Mouse (Mus musculus): ENCODE data around the gene Btnl9. TPM values are rescaled to one million over a fixed set of nuclear protein-coding genes. Genes with fewer than 3 reads are reported as not detected.

Gene Btnl9
- 2.1 and 4.9 TPM in 2 replicates for polyA plus RNA-seq (2011; ENCODE audit: insufficient read depth, insufficient read length, low replicate concordance, missing spikeins)

DNA sequence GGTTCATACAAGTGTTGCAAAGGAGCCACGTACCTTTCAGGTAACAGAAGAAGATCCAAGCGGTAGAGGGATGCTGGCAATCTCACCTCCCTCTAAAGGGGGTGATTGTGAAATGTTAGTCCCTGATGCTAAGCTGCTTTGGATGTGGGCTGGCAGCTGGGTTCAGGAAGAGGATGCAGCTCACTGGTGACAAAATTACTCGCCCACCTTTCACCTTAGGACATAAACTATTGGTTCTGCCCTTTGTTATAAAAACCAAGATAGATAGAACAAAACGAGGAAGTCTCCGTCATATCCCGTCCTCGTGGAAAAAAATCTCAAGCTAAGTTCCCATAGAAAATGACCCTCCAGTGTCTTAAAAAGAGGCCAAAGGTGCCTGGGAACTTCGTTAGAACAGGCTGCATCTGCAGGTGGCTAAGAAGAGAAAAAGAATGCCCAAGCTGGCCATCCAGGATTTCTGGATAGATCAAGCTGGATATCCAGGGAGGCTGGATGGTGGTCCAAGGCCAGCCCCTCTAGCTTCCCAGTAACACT, at the start of gene Btnl9:
Btnl9 (minus strand) TSS at position 205 of the 534 bp plus-strand sequence.
- no peak for TF ChIP-seq POLR2A (IDR thresholded peaks at IDR 0.05; ENCODE audit: borderline replicate concordance, control insufficient read depth, low read depth, low read length)
- WGBS, result 56% methylated on average over 8 of the region's 8 CpGs
- H3K27ac ChIP-seq (ENCODE audit: control insufficient read depth, insufficient read depth, low read depth, low read length, poor library complexity), result no peak within 1 kb of the TSS
- H3K4me3 ChIP-seq (replicated peaks; ENCODE audit: control insufficient read depth, low read depth, low read length), result no peak within 1 kb of the TSS
- no peaks in the 10 kb centered on the region for H3K4me1 ChIP-seq (ENCODE audit: control insufficient read depth, insufficient read depth, low read length)

DNA sequence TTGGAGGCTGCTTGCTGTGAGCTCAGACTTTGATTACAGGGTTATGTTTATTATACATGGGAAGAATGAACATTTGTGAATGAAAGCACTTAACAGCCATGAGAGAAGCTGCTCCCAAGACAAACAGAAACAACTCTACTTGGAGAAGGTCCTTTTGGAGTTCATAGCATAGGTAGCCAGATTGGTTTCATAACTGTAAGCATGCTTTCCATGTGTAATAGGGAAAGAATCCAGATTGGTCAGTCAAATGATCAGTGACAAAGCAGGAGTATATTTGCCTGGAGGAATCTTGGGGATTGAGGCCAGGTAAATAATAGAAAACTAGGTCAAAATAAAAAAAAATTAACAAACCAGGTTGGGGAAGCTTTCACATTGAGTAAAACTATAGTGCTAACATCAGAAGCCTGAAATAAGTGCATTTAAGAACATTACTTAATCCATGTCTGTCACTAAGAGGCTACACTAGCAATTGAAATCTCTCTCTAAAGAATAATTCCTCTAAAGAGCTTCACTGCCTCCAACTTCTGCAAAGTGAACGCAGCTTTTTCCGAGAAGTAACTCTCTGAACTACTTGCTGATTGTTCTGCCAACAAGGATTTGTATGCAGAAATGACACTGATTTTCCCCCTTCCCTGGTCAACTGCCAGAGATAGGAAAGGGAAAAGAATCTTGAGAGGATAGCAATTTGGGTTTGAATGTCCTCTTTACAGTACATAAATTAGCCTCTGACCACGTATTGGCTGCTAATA, 48.7 kb upstream of the Btnl9 start:
- Histone ChIP-seq H3K27ac (ENCODE audit: control insufficient read depth, insufficient read depth, low read depth, low read length, poor library complexity) (no peak overlapping the region), H3K4me1 (ENCODE audit: control insufficient read depth, insufficient read depth, low read length) (no peaks in the 10 kb centered on the region), H3K4me3 (replicated peaks; ENCODE audit: control insufficient read depth, low read depth, low read length) (no peak overlapping the region)
- TF ChIP-seq CTCF (IDR thresholded peaks at IDR 0.05; ENCODE audit: control insufficient read depth, insufficient read depth, low read length) (no peak), POLR2A (IDR thresholded peaks at IDR 0.05; ENCODE audit: borderline replicate concordance, control insufficient read depth, low read depth, low read length) (no peak)
- 41% methylated on average over 3 of the region's 3 CpGs for WGBS

DNA sequence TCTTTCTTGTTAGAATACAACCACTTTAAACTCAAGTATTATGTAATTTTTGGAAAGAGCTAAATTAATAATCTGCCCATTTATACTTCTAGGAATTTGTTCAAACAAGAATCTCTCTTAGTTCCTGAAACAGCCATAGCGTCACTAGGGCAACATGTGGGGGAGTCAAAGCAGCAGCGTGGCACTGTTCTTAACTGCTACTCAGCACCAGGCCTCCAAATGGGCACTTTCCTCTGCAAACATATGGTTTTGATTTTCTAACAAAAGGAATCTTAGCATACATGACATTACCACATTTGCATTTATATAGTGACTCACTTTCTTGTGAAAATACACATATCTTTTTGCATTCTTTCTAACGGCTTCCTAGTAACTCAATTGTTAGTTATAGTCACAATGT, 45.8 kb upstream of the Btnl9 start:
- WGBS, result 72% methylated on average over 3 of the region's 3 CpGs
- H3K4me3 ChIP-seq (replicated peaks; ENCODE audit: control insufficient read depth, low read depth, low read length), result no peak overlapping the region
- H3K27ac ChIP-seq (ENCODE audit: control insufficient read depth, insufficient read depth, low read depth, low read length, poor library complexity), result no peak overlapping the region
- no peak for TF ChIP-seq CTCF (IDR thresholded peaks at IDR 0.05; ENCODE audit: control insufficient read depth, insufficient read depth, low read length)
- TF ChIP-seq POLR2A (IDR thresholded peaks at IDR 0.05; ENCODE audit: borderline replicate concordance, control insufficient read depth, low read depth, low read length), result no peak
- H3K4me1 ChIP-seq (ENCODE audit: control insufficient read depth, insufficient read depth, low read length), result no peaks in the 10 kb centered on the region

DNA sequence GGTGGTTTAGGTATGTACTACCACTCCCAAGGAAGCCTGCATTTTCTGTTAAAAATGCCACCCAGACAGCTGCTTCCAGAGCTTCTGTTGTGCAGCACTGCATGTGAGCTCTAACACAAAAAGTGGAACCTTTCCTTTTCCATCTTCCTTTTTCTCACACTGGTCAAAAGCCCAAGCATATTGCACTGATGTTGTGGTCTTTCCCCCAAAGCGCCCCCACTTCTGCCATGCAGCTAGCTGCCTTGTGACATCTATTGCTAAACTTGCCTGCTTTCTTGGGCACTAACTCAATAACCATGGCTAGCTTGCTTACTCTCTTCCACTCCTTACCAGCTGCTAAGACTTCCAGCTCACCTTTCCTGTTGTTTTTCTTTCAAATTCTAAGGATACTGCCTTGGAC, 37.5 kb upstream of the Btnl9 start:
- no peak for TF ChIP-seq CTCF (IDR thresholded peaks at IDR 0.05; ENCODE audit: control insufficient read depth, insufficient read depth, low read length)
- TF ChIP-seq POLR2A (IDR thresholded peaks at IDR 0.05; ENCODE audit: borderline replicate concordance, control insufficient read depth, low read depth, low read length), result no peak
- whole genome bisulfite sequencing, result 17% methylated on average over 1 of the region's 1 CpGs
- Histone ChIP-seq H3K4me3 (replicated peaks; ENCODE audit: control insufficient read depth, low read depth, low read length) (no peak overlapping the region), H3K4me1 (ENCODE audit: control insufficient read depth, insufficient read depth, low read length) (no peaks in the 10 kb centered on the region; the same call in 1 of the 2 replicates), H3K27ac (ENCODE audit: control insufficient read depth, insufficient read depth, low read depth, low read length, poor library complexity) (no peak overlapping the region)

DNA sequence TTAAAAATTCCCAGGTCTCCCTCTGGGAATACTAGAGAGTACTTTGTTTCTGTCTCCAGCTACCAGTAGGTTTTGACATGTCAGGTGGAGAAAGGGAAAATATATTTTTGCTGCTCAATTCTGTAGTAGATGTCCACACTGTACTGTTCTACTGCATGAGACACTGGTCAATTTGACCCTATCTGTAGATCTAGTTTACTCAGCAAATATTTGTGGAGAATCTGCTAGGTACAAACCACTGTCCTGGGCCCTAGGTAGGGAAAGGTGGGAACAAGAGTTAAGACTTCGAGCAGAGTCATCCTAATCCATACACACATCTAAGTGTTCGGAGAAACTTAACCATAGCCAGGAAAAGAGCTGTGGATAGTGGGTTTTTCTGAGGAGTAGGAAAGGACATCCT, 32.3 kb upstream of the Btnl9 start:
- H3K4me1 ChIP-seq (ENCODE audit: control insufficient read depth, insufficient read depth, low read length), result no peaks in the 10 kb centered on the region; the same call in 1 of the 2 replicates
- 91% methylated on average over 2 of the region's 2 CpGs for WGBS
- TF ChIP-seq CTCF (IDR thresholded peaks at IDR 0.05; ENCODE audit: control insufficient read depth, insufficient read depth, low read length) (no peak), POLR2A (IDR thresholded peaks at IDR 0.05; ENCODE audit: borderline replicate concordance, control insufficient read depth, low read depth, low read length) (no peak)
- no peak overlapping the region for H3K27ac ChIP-seq (ENCODE audit: control insufficient read depth, insufficient read depth, low read depth, low read length, poor library complexity)
- no peak overlapping the region for H3K4me3 ChIP-seq (replicated peaks; ENCODE audit: control insufficient read depth, low read depth, low read length)

DNA sequence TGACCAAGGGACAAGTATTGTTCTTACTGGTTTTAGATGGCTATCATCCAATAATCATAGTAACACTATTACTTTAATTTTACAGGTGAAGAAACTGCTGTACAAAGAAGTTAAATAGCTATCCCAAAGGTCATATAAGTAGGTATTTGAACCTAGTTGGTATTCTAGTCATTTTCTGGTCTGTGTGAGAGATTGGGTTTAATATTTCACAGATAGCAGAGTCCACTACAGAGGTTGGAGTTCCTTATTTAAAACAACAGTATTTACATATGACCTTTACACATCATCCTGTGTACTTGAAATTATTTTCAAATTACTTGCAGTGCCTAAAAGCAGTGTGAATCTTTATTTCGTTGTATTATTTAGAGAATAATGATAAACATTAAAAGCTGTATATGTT, 26.5 kb upstream of the Btnl9 start:
- Histone ChIP-seq H3K4me1 (ENCODE audit: control insufficient read depth, insufficient read depth, low read length) (peaks cover under 1% of the 10 kb centered on the region; the same call in 1 of the 2 replicates), H3K4me3 (replicated peaks; ENCODE audit: control insufficient read depth, low read depth, low read length) (no peak overlapping the region), H3K27ac (ENCODE audit: control insufficient read depth, insufficient read depth, low read depth, low read length, poor library complexity) (no peak overlapping the region)
- TF ChIP-seq CTCF (IDR thresholded peaks at IDR 0.05; ENCODE audit: control insufficient read depth, insufficient read depth, low read length) (no peak), POLR2A (IDR thresholded peaks at IDR 0.05; ENCODE audit: borderline replicate concordance, control insufficient read depth, low read depth, low read length) (no peak)
- WGBS, result 90% methylated on average over 1 of the region's 1 CpGs

DNA sequence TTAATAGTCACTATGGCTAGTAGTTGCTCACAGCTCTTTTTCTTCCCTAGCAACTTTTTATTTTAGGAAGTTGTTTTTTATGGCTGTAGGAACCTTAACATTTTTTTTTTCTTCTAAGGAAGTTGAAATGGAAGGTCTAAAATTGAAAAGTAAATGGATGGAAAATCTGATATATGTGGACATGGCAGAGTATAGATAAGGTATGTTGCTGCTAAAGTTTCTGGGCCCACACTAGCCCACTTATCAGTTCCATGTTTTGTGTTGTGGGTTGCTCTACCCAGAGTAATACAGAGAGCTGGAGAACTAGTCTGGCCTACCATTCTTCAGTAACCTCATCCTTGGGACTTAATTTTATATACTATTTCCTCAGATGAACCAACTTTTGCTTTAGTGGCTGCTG, 25.6 kb upstream of the Btnl9 start:
- H3K4me1 ChIP-seq (ENCODE audit: control insufficient read depth, insufficient read depth, low read length), result peaks cover 1% of the 10 kb centered on the region; the same call in 1 of the 2 replicates
- H3K4me3 ChIP-seq (replicated peaks; ENCODE audit: control insufficient read depth, low read depth, low read length), result no peak overlapping the region
- no peak for TF ChIP-seq CTCF (IDR thresholded peaks at IDR 0.05; ENCODE audit: control insufficient read depth, insufficient read depth, low read length)
- no peak overlapping the region for H3K27ac ChIP-seq (ENCODE audit: control insufficient read depth, insufficient read depth, low read depth, low read length, poor library complexity)

DNA sequence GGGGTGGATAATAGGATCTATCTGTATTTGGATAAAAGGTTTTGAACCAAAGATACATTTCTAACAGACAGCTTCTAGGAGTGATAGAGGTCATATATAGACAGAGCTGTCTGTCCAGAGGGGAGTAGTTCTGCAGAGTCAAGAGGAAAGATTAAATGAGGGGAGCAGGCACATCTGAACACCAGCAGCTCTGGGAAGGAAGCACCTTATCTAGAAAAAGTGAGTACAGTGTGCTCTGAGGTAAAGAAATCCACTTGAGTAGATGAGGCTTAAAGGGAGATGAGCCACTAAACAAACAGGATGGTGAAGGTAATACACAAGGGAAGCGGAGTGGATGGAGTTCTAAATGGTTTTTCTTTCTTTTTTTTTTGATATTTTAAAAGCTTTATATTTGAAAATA, 20.5 kb upstream of the Btnl9 start:
- no peak overlapping the region for H3K4me3 ChIP-seq (replicated peaks; ENCODE audit: control insufficient read depth, low read depth, low read length)
- TF ChIP-seq POLR2A (IDR thresholded peaks at IDR 0.05; ENCODE audit: borderline replicate concordance, control insufficient read depth, low read depth, low read length) (no peak), CTCF (IDR thresholded peaks at IDR 0.05; ENCODE audit: control insufficient read depth, insufficient read depth, low read length) (no peak)
- no peak overlapping the region for H3K27ac ChIP-seq (ENCODE audit: control insufficient read depth, insufficient read depth, low read depth, low read length, poor library complexity)
- WGBS, result 89% methylated on average over 1 of the region's 1 CpGs
- peaks cover 1% of the 10 kb centered on the region; the same call in 1 of the 2 replicates for H3K4me1 ChIP-seq (ENCODE audit: control insufficient read depth, insufficient read depth, low read length)

Measured in bone marrow, adult 2 months (tissue).